Mouse (Mus musculus) retina, postnatal 7 days (tissue): ENCODE measurements at regions not wholly inside any gene's neighbourhood (a gene's known extent, or its start where the extent isn't known, plus 50 kb on each side); places are given as distances from the start of the nearest gene placed in this dataset.

Experiments
- DNase-seq: peaks from one replicate; pipeline ENCODE4 v3.0.0-alpha.2; 2012; ENCODE audit warnings: low read depth, low spot score

- DNase-seq = no peak
Observed at GRCm38 (mm10) chr15:67395114-67395513, 894.4 kb upstream of the Lrrc6 start.

DNA sequence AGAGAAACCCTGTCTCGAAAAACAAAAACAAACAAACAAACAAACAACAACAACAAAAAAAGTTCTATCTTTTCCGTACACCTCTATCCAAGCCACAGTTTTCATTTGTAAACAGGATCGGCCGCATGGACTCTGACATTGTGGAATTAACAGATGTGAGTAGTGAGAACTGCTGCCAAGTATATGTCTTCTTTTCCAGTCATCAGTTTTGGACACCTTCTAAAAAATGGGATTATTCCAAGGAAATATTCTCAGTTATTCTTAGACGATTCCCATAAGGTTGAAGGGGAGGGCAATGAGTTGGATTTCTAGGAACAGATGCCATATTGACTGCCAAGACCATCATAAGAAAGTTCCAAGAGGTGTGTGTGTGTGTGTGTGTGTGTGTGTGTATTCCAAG is 891.2 kb upstream of the Lrrc6 start:
- no peak for DNase-seq

DNA sequence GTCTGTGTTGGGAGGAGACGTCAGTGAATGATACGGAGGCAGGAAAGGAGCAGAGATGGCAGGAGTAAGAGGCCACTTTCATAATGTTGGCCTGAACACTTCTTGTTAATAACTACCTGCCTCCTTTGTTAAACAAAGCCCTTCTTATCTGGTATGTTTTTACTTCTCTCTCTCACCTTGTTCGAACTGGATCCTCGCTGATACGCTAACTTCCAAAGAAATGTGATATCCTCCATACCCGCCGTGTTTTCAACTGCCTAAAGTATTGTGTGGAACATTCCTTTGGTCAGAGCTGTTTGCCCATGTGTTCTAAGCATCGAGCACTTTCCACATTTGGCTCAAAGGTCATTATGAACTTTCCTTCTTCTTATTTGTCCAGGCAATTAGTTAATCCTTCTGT is 887.8 kb upstream of the Lrrc6 start:
- no peak for DNase-seq

GRCm38 (mm10) chr15:67386896-67387295 is 886.2 kb upstream of the Lrrc6 start:
- no peak for DNase-seq

- no peak for DNase-seq
Observed at GRCm38 (mm10) chr15:67373599-67373998, 872.9 kb upstream of the Lrrc6 start.

DNA sequence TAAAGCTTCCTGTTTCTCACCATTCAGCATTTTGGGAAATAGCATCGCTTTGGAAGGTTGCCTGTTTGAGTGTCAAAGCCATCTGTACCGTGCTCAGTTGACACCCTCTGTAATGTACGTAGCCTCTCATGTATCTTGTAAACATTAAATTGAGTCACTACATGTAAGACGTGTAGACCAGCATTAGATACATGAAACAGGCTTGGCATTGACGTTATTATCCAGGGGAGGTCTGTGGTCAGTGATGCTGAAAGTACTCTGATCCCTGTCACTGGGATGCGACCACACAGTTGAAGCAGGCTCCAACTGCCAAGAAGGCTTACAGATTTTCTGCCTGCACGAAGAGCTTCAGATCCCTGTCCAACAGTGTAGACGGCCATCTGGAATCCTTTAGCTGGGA is 872.3 kb upstream of the Lrrc6 start:
- no peak for DNase-seq

- DNase-seq = peak; percentile 39
Observed at GRCm38 (mm10) chr15:67364099-67364756, 863.5 kb upstream of the Lrrc6 start.

DNA sequence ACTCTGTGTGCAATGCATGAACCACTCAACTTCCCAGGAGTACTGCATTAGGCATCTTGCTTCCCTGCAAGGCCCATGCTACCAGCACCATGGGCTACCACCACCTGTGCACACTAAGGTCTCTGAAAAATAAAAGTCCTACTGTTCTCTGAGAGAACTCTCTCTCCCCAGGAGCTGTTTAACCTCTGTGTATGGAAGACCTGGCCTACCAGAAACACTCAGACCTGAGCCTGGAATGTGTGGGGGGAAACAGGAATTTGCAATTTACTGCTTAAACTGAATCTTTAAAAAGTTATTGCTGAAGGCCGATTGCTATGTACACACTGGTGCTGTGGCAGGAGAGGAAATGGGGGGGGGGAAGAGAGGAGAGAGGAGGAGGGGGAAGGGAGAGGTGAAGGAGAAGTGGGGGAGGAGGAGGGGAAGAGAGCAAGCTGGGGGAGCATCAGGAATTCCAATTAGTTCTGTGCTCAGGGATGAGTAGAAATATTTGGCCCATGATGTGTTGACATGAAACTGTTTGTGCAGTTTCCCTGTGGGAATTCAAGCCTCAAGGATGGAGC is 860.4 kb upstream of the Lrrc6 start:
- DNase-seq = no peak

- DNase-seq = no peak
Observed at GRCm38 (mm10) chr15:67357867-67358266, 857.2 kb upstream of the Lrrc6 start.

GRCm38 (mm10) chr15:67355334-67355733 is 854.6 kb upstream of the Lrrc6 start:
- no peak for DNase-seq

DNA sequence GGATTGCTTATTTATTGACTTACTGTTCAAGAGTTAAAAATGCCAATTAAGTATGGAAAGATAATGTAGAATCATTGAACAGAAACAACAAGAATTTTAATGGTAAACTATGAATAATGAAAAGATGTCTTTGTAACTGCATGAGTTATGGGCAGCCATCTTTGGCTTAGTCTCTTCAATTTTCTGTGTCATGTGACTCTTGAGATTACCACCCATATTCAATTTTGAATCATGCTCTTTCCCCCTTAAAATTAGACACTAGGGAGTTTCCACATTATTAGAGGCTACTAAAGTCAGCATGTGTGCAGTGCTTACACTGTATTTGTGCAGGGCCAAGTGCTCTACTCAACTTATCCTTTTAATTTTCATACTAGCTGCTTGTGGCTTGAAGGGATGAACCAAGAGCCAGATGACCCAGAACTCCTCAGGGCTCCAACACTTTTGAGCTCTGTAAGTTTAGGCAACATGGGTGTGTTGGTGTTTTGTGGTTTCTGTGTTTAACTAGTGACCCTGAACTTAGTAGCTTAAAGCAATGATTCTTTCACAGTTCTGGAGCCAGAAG is 854.0 kb upstream of the Lrrc6 start:
- no peak for DNase-seq

- DNase-seq = no peak
Observed at GRCm38 (mm10) chr15:67349501-67349900, 848.8 kb upstream of the Lrrc6 start.

- no peak for DNase-seq
Observed at GRCm38 (mm10) chr15:67345179-67346148, 844.8 kb upstream of the Lrrc6 start.

- DNase-seq = no peak
Observed at GRCm38 (mm10) chr15:67342050-67342449, 841.3 kb upstream of the Lrrc6 start.

GRCm38 (mm10) chr15:67337040-67337395 is 836.3 kb upstream of the Lrrc6 start:
- no peak for DNase-seq

- no peak for DNase-seq
Observed at GRCm38 (mm10) chr15:67336294-67337039, 835.8 kb upstream of the Lrrc6 start.

- no peak for DNase-seq
Observed at GRCm38 (mm10) chr15:67332521-67332920, 831.8 kb upstream of the Lrrc6 start.

- DNase-seq = no peak
Observed at GRCm38 (mm10) chr15:67320292-67320691, 819.6 kb upstream of the Lrrc6 start.

DNA sequence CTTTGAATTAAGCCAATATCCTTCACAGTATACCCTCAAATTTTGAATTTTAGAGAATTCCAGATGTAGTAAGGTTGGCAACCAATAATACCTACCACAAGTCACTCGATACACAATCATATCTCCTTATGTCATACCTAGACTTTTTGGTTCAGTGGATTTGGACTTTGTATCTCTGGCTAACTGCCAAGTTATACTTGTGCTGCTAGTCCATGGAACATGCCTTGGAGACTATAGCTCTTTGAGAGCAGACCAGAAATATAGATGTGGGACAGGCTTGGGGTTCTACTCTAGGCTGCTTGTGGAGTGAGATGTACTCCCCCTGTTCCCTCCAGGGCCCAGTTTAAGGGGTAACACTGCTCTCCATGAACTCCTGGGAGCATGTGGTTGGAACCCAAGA is 814.5 kb upstream of the Lrrc6 start:
- DNase-seq = no peak

DNA sequence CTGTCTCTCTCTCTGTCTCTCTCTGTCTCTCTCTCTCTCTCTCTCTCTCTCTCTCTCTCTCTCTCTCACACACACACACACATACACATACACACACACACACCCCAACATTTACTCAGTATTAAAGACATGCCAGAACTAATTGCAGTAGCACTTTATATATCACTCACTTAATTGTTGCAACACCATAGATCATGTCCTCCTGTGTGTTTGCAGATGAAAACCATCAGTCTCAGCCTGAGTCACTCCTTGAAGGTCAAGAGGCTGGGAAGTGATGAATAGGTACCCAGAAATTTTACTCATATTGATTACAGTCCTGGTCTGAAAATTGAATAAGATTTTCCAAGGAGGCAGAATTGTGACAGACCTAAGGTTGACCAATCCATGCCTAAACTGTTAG is 812.9 kb upstream of the Lrrc6 start:
- DNase-seq = no peak

- no peak for DNase-seq
Observed at GRCm38 (mm10) chr15:67305681-67306080, 805.0 kb upstream of the Lrrc6 start.

GRCm38 (mm10) chr15:67303804-67304203 is 803.1 kb upstream of the Lrrc6 start:
- DNase-seq = no peak
